Mouse (Mus musculus): ENCODE data around the gene Dab2ip. TPM values are rescaled to one million over a fixed set of nuclear protein-coding genes. Genes with fewer than 3 reads are reported as not detected.

The Dab2ip gene
- total and polyA plus RNA-seq, 3 experiments, result 34.5 to 47.9 (median 45.6) TPM

DNA sequence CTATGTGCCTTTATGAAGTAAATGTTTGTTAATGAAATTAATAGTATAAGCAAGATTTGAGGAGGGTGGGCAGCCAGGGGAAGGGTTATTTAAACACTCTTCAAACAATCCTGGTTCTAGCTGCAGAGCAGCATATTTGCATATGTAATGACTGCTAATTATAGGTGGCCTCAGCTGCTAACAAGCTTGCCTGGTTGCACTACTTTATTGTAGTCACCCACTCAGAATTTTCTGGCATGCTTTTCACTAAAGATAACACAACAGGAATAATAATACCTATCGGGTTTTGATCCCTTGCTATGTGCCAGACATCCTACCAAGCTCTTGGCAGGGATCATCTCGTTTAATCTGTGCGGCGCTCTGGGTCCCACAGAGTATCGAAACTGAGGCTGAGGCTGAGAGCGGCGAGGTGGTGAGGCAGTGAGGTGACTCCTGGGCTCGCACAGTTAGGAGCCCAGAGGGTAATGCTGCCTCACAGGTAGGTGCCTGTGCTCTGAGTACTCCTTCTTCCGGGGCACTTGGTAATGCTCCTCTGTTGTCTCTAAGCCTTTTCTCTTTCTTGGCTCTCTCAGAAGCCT is 126.8 kb downstream of the Dab2ip start:
- peaks cover 52% of the 10 kb centered on the region for H3K4me1 ChIP-seq (ENCODE audit: control insufficient read depth, insufficient read depth, low read length)
- TF ChIP-seq EP300 (IDR thresholded peaks at IDR 0.05; ENCODE audit: insufficient read depth, low read depth, low read length) (no peak), POLR2A (IDR thresholded peaks at IDR 0.05; ENCODE audit: insufficient read depth, low read depth, low read length) (no peak), CTCF (IDR thresholded peaks at IDR 0.05) (no peak)
- H3K27ac ChIP-seq, result no peak overlapping the region; the same call in 1 of the 2 replicates
- DNase-seq, result no peak
- no peaks in the 10 kb centered on the region for H3K27me3 ChIP-seq (ENCODE audit: control insufficient read depth, insufficient read depth, low read length)
- no peak overlapping the region for H3K4me3 ChIP-seq
- peaks cover 17% of the 10 kb centered on the region for H3K79me2 ChIP-seq (replicated peaks; ENCODE audit: control insufficient read depth, insufficient read depth, low read length)
- WGBS, result 56% methylated on average over 9 of the region's 9 CpGs
- no peak overlapping the region for H3K9ac ChIP-seq (ENCODE audit: low read depth, low read length)
- intact Hi-C loops (cut with DNase I), result no loop called here
- peaks cover 12% of the 10 kb centered on the region for H3K36me3 ChIP-seq (ENCODE audit: control insufficient read depth, insufficient read depth, low read length)

DNA sequence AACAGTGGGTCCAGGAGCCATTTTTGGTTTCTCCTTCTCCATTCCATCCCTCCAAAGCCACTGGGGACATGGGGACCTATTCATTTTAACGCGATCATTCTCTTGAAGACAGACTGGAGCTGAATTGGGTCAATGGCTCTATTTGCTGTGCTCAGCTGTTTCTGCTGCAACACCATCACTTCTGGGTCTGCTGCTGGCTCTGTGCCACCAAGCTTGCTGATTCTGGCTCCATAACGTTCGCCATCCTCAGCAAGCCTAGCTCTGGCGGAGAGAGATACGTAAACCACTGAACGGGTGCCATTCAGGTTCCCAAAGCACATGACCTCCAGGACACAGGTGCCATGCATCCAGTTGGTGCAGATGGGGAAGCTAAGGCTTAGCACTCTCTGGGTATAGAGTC is 128.0 kb downstream of the Dab2ip start:
- Histone ChIP-seq H3K4me1 (ENCODE audit: control insufficient read depth, insufficient read depth, low read length) (peaks cover 53% of the 10 kb centered on the region), H3K9ac (ENCODE audit: low read depth, low read length) (no peak overlapping the region), H3K27me3 (ENCODE audit: control insufficient read depth, insufficient read depth, low read length) (no peaks in the 10 kb centered on the region), H3K4me3 (no peak overlapping the region), H3K27ac (no peak overlapping the region), H3K79me2 (replicated peaks; ENCODE audit: control insufficient read depth, insufficient read depth, low read length) (peaks cover 16% of the 10 kb centered on the region), H3K36me3 (ENCODE audit: control insufficient read depth, insufficient read depth, low read length) (peaks cover 9% of the 10 kb centered on the region)
- 77% methylated on average over 7 of the region's 7 CpGs for WGBS
- no peak for TF ChIP-seq POLR2A (IDR thresholded peaks at IDR 0.05; ENCODE audit: insufficient read depth, low read depth, low read length)
- TF ChIP-seq EP300 (IDR thresholded peaks at IDR 0.05; ENCODE audit: insufficient read depth, low read depth, low read length), result no peak
- no peak for TF ChIP-seq CTCF (IDR thresholded peaks at IDR 0.05)
- DNase-seq, result no peak
- intact Hi-C loops (cut with DNase I), result no loop called here

- no peak for TF ChIP-seq EP300 (IDR thresholded peaks at IDR 0.05; ENCODE audit: insufficient read depth, low read depth, low read length)
- TF ChIP-seq CTCF (IDR thresholded peaks at IDR 0.05), result no peak
- TF ChIP-seq POLR2A (IDR thresholded peaks at IDR 0.05; ENCODE audit: insufficient read depth, low read depth, low read length), result no peak
- no peak for DNase-seq
- WGBS, result 49% methylated on average over 5 of the region's 5 CpGs
- H3K36me3 ChIP-seq (ENCODE audit: control insufficient read depth, insufficient read depth, low read length), result peaks cover 6% of the 10 kb centered on the region
- intact Hi-C loops (cut with DNase I), result no loop called here
- H3K9ac ChIP-seq (ENCODE audit: low read depth, low read length), result no peak overlapping the region
- H3K79me2 ChIP-seq (replicated peaks; ENCODE audit: control insufficient read depth, insufficient read depth, low read length), result peaks cover 16% of the 10 kb centered on the region
- H3K27ac ChIP-seq, result no peak overlapping the region
- no peak overlapping the region for H3K4me3 ChIP-seq
- H3K4me1 ChIP-seq (ENCODE audit: control insufficient read depth, insufficient read depth, low read length), result peaks cover 50% of the 10 kb centered on the region
- H3K27me3 ChIP-seq (ENCODE audit: control insufficient read depth, insufficient read depth, low read length), result no peaks in the 10 kb centered on the region
Measured at GRCm38 (mm10) chr2:35687557-35688070, 129.5 kb downstream of the Dab2ip start.

DNA sequence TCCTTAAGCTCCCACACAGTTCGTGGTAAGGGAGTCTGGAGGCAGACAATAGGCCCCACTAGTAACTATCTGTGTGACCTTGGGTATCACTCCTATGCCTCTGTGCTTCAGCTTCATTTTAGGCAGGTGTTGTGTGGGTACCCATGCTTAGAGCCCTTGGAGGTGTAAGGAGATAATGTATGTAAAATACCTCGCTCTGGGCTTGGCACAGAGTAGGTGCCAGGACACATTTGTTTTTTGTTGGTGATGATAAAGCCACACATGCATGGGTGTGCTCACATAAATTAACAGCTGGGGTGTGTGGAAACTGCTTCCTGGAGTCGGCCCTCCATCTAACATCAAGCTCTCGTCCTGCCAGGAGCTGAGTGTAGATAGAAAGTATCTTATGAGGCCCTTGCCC is 130.1 kb downstream of the Dab2ip start:
- H3K9ac ChIP-seq (ENCODE audit: low read depth, low read length), result no peak overlapping the region
- intact Hi-C loops (cut with DNase I), result no loop called here
- TF ChIP-seq POLR2A (IDR thresholded peaks at IDR 0.05; ENCODE audit: insufficient read depth, low read depth, low read length), result no peak
- no peak for TF ChIP-seq EP300 (IDR thresholded peaks at IDR 0.05; ENCODE audit: insufficient read depth, low read depth, low read length)
- no peak for TF ChIP-seq CTCF (IDR thresholded peaks at IDR 0.05)

GRCm38 (mm10) chr2:35688581-35688980 is 130.5 kb downstream of the Dab2ip start:
- H3K79me2 ChIP-seq (replicated peaks; ENCODE audit: control insufficient read depth, insufficient read depth, low read length), result peaks cover 16% of the 10 kb centered on the region
- no peak overlapping the region for H3K27ac ChIP-seq
- H3K9ac ChIP-seq (ENCODE audit: low read depth, low read length), result no peak overlapping the region
- H3K4me1 ChIP-seq (ENCODE audit: control insufficient read depth, insufficient read depth, low read length), result peaks cover 52% of the 10 kb centered on the region
- WGBS, result 87% methylated on average over 5 of the region's 5 CpGs
- peaks cover 5% of the 10 kb centered on the region for H3K36me3 ChIP-seq (ENCODE audit: control insufficient read depth, insufficient read depth, low read length)
- no peak overlapping the region for H3K4me3 ChIP-seq
- no peak for DNase-seq
- H3K27me3 ChIP-seq (ENCODE audit: control insufficient read depth, insufficient read depth, low read length), result no peaks in the 10 kb centered on the region
- TF ChIP-seq CTCF (IDR thresholded peaks at IDR 0.05) (no peak), POLR2A (IDR thresholded peaks at IDR 0.05; ENCODE audit: insufficient read depth, low read depth, low read length) (no peak), EP300 (IDR thresholded peaks at IDR 0.05; ENCODE audit: insufficient read depth, low read depth, low read length) (no peak)
- intact Hi-C loops (cut with DNase I), result no loop called here

More for the DNA sequence above, 130.1 kb downstream of the Dab2ip start:
- DNase-seq, result no peak
- 36% methylated on average over 4 of the region's 4 CpGs for WGBS
- no peak overlapping the region for H3K27ac ChIP-seq
- no peaks in the 10 kb centered on the region for H3K27me3 ChIP-seq (ENCODE audit: control insufficient read depth, insufficient read depth, low read length)
- peaks cover 16% of the 10 kb centered on the region for H3K79me2 ChIP-seq (replicated peaks; ENCODE audit: control insufficient read depth, insufficient read depth, low read length)
- H3K4me3 ChIP-seq, result no peak overlapping the region
- peaks cover 6% of the 10 kb centered on the region for H3K36me3 ChIP-seq (ENCODE audit: control insufficient read depth, insufficient read depth, low read length)
- peaks cover 51% of the 10 kb centered on the region for H3K4me1 ChIP-seq (ENCODE audit: control insufficient read depth, insufficient read depth, low read length)

- Histone ChIP-seq H3K9ac (ENCODE audit: low read depth, low read length) (no peak overlapping the region), H3K4me1 (ENCODE audit: control insufficient read depth, insufficient read depth, low read length) (peaks cover 55% of the 10 kb centered on the region), H3K36me3 (ENCODE audit: control insufficient read depth, insufficient read depth, low read length) (no peaks in the 10 kb centered on the region), H3K79me2 (replicated peaks; ENCODE audit: control insufficient read depth, insufficient read depth, low read length) (peaks cover 14% of the 10 kb centered on the region), H3K4me3 (no peak overlapping the region), H3K27ac (peak overlapping the region; percentile 67), H3K27me3 (ENCODE audit: control insufficient read depth, insufficient read depth, low read length) (no peaks in the 10 kb centered on the region)
- 33% methylated on average over 2 of the region's 2 CpGs for WGBS
- no peak for DNase-seq
- no peak for TF ChIP-seq POLR2A (IDR thresholded peaks at IDR 0.05; ENCODE audit: insufficient read depth, low read depth, low read length)
- no peak for TF ChIP-seq EP300 (IDR thresholded peaks at IDR 0.05; ENCODE audit: insufficient read depth, low read depth, low read length)
- no peak for TF ChIP-seq CTCF (IDR thresholded peaks at IDR 0.05)
- intact Hi-C loops (cut with DNase I), result no loop called here
Measured at GRCm38 (mm10) chr2:35689881-35690280, 131.8 kb downstream of the Dab2ip start.
